Mouse (Mus musculus) layer of hippocampus, adult 9-10 months (tissue): ENCODE measurements at regions not wholly inside any gene's neighbourhood (a gene's known extent, or its start where the extent isn't known, plus 50 kb on each side); places are given as distances from the start of the nearest gene placed in this dataset.

Experiments
- DNase-seq: peaks from one replicate; pipeline ENCODE4 v3.0.0; 2022; ENCODE audit warnings: low spot score

- no peak for DNase-seq
Observed at GRCm38 (mm10) chr7:88954978-88955377, 449.0 kb downstream of the Tmem135 start.

GRCm38 (mm10) chr7:88945338-88945737, 458.7 kb downstream of the Tmem135 start:
- DNase-seq: no peak

- DNase-seq: no peak
Observed at GRCm38 (mm10) chr7:88944936-88945335, 459.1 kb downstream of the Tmem135 start.

DNA sequence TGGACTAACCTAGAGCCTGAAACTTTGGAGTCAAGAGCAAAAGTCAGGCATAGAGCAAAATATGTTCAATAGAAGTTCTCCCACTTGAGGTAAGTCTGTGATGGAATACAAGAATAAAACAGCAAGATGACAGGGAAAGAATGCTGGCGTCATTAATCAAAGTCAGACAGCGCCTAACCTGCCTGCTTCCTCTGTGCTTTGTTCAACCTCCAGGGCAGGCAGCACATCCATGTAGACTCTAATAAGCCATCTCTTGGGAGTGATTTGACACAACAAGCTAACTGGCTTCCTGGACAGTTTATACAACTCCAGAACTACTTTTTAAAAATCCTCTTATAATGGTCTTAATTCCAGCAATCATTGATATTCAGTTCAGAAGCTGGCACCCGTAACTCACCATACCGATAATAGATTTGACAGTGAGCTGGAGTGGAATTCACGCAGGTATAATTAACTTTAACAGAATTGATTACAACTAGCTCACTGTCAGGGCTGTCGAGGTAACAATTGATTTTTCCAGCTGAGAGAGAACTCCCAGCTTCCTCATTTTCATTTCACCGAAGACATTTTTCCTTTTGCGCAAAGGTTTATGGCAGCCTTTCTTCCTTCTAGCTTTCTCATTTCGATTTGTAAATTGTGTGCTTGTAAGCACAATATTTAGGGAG, 462.6 kb downstream of the Tmem135 start:
- no peak for DNase-seq

GRCm38 (mm10) chr7:88940196-88940595, 463.8 kb downstream of the Tmem135 start:
- DNase-seq: no peak

DNA sequence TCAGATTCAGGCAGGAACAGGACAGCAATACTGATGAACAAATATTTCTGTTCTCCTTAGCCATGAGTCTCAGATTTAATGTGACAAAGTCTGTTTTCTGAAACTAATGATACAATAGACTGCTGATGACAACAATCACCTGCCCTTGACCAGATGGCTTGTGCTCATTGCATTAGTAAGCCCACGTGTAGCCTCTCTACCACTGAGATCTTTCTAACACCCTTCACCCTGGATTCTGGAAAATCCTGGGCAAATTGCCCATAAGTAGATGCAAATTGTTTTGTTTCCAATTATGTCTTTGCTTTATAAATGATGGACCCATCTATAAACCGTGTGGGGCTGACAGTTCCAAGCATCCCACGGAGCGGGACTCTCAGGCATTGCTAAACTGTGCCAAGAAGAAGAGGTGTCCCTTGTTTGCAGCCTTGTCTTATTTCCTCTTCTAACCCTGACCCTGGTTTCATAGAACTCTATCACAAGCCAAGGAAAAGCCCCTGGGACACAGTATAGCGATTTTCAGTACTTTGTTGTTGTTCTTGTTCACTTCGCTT, 475.7 kb downstream of the Tmem135 start:
- no peak for DNase-seq
